In the genomic region with DNA sequence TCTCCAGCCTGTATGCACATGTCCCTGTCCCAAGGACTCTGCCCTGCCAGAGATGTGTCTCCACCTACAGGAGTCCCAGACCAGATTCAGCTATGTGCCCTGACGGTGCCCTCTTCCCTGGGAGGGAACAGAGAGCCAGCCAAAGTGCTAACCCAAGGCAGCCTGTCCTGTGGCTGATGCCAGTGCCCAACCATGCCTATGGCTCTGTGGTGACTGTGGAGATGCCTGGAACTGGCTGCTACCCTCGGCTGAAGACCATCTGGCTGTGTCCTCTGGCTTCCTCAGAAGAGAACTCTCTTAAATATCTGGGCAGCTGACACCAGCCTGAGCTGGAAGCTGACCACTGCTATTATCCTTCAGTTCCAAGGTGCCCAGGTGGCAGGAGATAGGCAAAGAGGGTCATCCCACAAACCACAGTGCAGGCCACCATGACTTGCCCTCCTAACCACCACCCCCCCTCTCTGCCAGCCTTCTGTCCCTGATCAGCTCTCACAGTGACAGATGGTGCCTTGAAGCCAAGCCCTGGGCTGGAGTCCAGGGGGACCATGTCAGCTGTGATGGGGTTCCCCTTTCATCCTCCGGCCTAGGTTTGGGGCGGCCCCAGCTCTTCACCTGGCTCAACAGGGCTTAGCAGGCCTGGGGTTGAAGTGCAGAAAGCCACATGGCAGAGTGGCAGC, we compare ENCODE assay signal across 9 mouse cellular contexts. TPM values are rescaled to one million over a fixed set of nuclear protein-coding genes. Genes with fewer than 3 reads are reported as not detected.
DNase-seq lines count a peak whose midpoint lies in the region; ATAC-seq lines count a peak whose summit lies in the region.
"Had no signal": no experiment of that assay in that cellular context is flagged by ENCODE, and none has a peak within 500 bp of the region (broad histone marks: within the 10 kb centered on the region; RNA-seq: fewer than 3 reads in every experiment).

No protein-coding gene starts in this region.

- no peaks in the 10 kb centered on the region for H3K36me3 ChIP-seq in forebrain, embryonic 14.5 days (ENCODE audit: control insufficient read depth, insufficient read depth, low read length)

- 0 out of 2 replicates have a peak, but pooled peaks have one; percentile 20 for ATAC-seq in forebrain, embryonic 14.5 days
- ATAC-seq in CD4-positive, CD25-positive, alpha-beta regulatory T cell, adult 4 months, result no peak

- H3K4me3 ChIP-seq in forebrain, embryonic 14.5 days (ENCODE audit: low read depth, low read length), result no peak overlapping the region

- no peak overlapping the region for H3K27ac ChIP-seq in forebrain, embryonic 14.5 days (ENCODE audit: low read depth, low read length)
- H3K27ac ChIP-seq: liver, embryonic 14.5 days had no signal

- peak; percentile 54 to 76 for DNase-seq in heart, adult 18-20 months
- no peak for DNase-seq in heart, adult 8-10 months (ENCODE audit: low spot score)
- peak; percentile 79 for DNase-seq in Muller cell, postnatal 12 days (ENCODE audit: inconsistent ontology term)
- no peak for DNase-seq in forebrain, embryonic 14.5 days (ENCODE audit: low spot score)
- peak; percentile 29 for DNase-seq in heart, postnatal 25 days (ENCODE audit: low spot score)
- DNase-seq in right cerebral cortex, postnatal 4 days, result no peak
- DNase-seq in layer of hippocampus, adult 9-10 months (ENCODE audit: low spot score), result no peak

- intact Hi-C loops in heart, postnatal 25 days (cut with DNase I), result no loop called here

- no peak overlapping the region for H3K9ac ChIP-seq in forebrain, embryonic 14.5 days (ENCODE audit: low read length)
- H3K9ac ChIP-seq: liver, embryonic 14.5 days had no signal

- H3K4me1 ChIP-seq in forebrain, embryonic 14.5 days (ENCODE audit: control insufficient read depth, insufficient read depth, low read length), result no peaks in the 10 kb centered on the region

- H3K27me3 ChIP-seq in forebrain, embryonic 14.5 days (replicated peaks; ENCODE audit: control insufficient read depth, insufficient read depth, low read length), result no peaks in the 10 kb centered on the region

- H3K4me2 ChIP-seq in forebrain, embryonic 14.5 days (ENCODE audit: low read length), result no peak overlapping the region

- no peaks in the 10 kb centered on the region for H3K9me3 ChIP-seq in forebrain, embryonic 14.5 days (replicated peaks; ENCODE audit: control insufficient read depth, low read length)

- WGBS in forebrain, embryonic 14.5 days, result 73% methylated on average over 4 of the region's 4 CpGs

RNA-seq across cellular contexts. Expression of gene Atoh8, which starts 18.7 kb away (rescaled TPM):
- 1 to 10 TPM; 8.3 to 9.1 TPM for total RNA-seq in heart, adult 18-20 months (2021)
- total RNA-seq in heart, adult 8-10 months (2022), result 10 to 100 TPM in 2 of 4 experiments, 1 to 10 TPM in 2; 9.6 to 10.9 (median 10.1) TPM
- polyA plus RNA-seq in forebrain, embryonic 14.5 days (2014; fragmentation: Nextera tagmentation; extraction: Ambion mirVana), result 2.2 and 2.5 TPM in 2 replicates
- total RNA-seq in heart, postnatal 25 days (2021), result 10 to 100 TPM in 1 of 2 experiments, 1 to 10 TPM in 1; 6.1 to 12.4 TPM
- not detected for polyA plus RNA-seq in CD4-positive, CD25-positive, alpha-beta regulatory T cell, adult 4 months (2017; shearing (Covaris generic))

RNA-seq across cellular contexts. Expression of gene Sftpb, which starts 50.4 kb away (rescaled TPM):
- total RNA-seq in heart, adult 18-20 months (2021), result not detected
- total RNA-seq in heart, adult 8-10 months (2022), result under 1 TPM in 1 of 4 experiments, not detected in 3; 0.23 TPM
- polyA plus RNA-seq in forebrain, embryonic 14.5 days (2014; fragmentation: Nextera tagmentation; extraction: Ambion mirVana), result not detected in 2 replicates
- total RNA-seq in heart, postnatal 25 days (2021), result under 1 TPM in 1 of 2 experiments, not detected in 1; 0.45 TPM
- not detected for polyA plus RNA-seq in CD4-positive, CD25-positive, alpha-beta regulatory T cell, adult 4 months (2017; shearing (Covaris generic))
- polyA plus RNA-seq: liver, embryonic 14.5 days had no signal

Comparison
In these comparisons a context has a peak if more than half of its experiments do, and no peak if none do; other contexts are left out.
1. DNase-seq: peak in heart, adult 18-20 months (2 of 2), Muller cell, postnatal 12 days (single experiment) and heart, postnatal 25 days (single experiment); none in heart, adult 8-10 months (single experiment), forebrain, embryonic 14.5 days (single experiment), right cerebral cortex, postnatal 4 days (single experiment) and layer of hippocampus, adult 9-10 months (single experiment).